Mouse (Mus musculus): Measurements from ENCODE around the gene Fam193a. TPM values are rescaled to one million over a fixed set of nuclear protein-coding genes. Genes with fewer than 3 reads are reported as not detected.

Fam193a gene
- total RNA-seq, 2 experiments from 2014 or later, result 14.0 to 16.3 TPM

GRCm38 (mm10) chr5:34438659-34439058 lies 68.9 kb downstream of the Fam193a start:
- intact Hi-C loops (cut with DNase I; ENCODE audit: low total_unique reads), result no loop called here
- no peak for DNase-seq

DNA sequence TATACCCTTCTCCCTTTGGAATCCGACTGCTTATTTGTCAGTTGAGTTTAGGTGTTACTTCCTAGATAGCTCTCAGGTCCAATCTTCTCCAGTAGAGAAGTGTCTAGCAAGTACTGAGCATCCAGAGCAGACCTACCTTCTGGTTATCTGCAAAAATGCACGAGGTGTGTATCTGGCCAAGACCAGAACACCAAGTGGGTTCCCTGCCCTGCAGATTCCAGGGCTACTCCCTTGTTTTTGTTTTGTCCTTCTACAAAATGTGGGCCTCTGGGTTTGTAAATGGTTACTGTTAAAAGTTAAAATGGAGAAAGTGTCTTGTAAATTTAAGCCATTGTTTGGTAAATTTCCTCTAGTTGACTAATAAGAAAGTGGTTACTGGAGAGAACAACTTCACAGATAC lies 70.0 kb downstream of the Fam193a start:
- DNase-seq, result no peak
- intact Hi-C loops (cut with DNase I; ENCODE audit: low total_unique reads), result no loop called here

GRCm38 (mm10) chr5:34441797-34442196 lies 72.1 kb downstream of the Fam193a start:
- intact Hi-C loops (cut with DNase I; ENCODE audit: low total_unique reads), result no loop called here
- DNase-seq, result no peak

DNA sequence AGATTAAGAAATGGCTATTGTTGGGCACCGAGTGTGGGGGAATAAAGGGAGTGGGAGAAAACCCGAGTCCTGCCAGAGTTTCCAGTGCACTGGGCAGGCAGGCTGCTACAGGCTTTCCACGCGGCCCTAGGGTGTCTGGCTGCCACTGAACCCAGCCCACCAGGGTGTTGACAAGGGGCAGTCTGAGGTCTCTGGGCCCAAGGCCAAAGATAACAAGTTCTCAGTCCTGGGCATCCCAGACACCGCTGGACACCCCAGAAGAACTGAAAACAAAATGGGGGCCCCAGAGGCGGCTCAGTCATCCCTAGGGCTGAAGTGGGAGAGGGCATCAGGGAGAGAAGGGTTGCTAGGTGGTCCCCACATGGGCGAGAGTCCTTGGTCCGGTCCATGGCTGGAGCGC lies 76.5 kb downstream of the Fam193a start:
- intact Hi-C loops (cut with DNase I; ENCODE audit: low total_unique reads), result no loop called here
- DNase-seq, result no peak

DNA sequence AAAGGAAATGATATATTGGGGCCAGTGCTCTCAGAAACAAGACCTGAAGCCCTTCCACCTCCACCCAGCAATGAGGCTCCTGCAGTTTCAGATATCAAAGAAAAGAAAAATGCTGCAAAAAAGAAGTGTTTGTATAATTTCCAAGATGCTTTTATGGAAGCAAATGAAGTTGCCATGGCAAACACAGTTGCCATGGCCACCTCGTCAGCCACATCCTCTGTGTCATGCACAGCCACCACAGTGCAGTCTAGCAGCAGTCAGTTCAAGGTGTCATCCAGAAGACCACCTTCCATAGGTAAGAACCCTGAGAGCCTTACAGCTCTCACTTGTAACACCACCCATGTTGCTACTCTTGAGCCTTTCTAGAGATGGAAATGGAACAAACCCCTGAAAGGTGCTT lies 89.3 kb downstream of the Fam193a start:
- intact Hi-C loops (cut with DNase I; ENCODE audit: low total_unique reads), result no loop called here
- no peak for DNase-seq

GRCm38 (mm10) chr5:34461294-34461693 lies 91.6 kb downstream of the Fam193a start:
- intact Hi-C loops (cut with DNase I; ENCODE audit: low total_unique reads), result no loop called here
- DNase-seq, result no peak

DNA sequence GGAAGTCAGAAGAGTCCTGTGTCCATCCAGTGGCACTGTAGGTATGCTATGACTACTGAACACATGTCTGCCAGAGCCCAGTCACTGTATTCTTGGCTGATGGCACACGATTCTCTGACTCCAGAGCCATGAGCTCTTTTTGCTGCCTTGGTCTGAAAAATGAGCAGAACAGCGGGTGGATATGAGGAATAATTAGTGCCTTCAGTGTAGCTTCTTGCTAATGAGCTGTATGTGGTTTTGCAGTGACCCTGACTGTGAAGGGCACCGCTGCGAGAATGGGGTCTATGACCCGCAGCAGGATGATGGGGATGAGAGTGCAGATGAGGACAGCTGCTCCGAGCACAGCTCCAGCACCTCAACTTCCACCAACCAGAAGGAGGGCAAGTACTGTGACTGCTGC lies 92.1 kb downstream of the Fam193a start:
- no peak for DNase-seq
- intact Hi-C loops (cut with DNase I; ENCODE audit: low total_unique reads), result no loop called here

DNA sequence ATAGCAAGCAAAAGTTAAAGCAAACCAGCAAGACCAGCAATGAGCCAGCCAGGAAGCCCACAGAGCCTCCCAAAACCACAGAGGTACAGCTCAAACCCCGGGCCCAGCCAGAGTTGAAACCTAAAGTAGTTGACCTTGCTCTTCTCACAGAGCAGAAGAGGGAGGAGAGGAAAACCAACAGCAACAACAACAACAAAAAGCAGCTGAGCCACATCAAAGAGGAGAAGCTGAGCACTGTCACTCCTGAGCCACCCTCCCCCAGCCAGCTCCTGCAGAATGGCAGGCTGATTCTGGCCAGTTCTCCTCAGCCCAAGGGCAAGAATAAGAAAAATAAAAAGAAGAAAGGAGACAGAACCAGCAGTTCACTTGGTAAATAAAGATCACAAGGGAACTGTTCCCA lies 96.3 kb downstream of the Fam193a start:
- DNase-seq, result no peak
- intact Hi-C loops (cut with DNase I; ENCODE audit: low total_unique reads), result no loop called here

DNA sequence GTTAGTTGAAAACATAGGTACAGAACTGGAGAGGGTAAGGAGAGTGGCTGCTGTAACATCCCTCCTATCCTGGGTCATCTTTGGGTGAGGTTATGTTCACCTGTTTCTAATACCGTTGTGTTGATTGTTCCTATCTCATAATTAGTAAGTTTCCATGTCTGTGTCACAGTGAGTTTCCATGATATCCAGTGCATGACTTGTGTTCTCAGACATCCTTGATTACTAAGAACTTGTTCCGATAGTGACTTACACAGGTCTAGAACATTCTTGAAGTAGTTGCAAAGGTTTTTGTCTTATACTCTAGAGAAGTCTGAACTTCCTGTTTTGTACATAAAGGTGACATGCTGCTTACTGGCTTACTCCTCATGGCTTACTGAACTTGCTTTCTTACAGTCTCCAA lies 96.9 kb downstream of the Fam193a start:
- no peak for DNase-seq
- intact Hi-C loops (cut with DNase I; ENCODE audit: low total_unique reads), result no loop called here

GRCm38 (mm10) chr5:34468039-34468775 lies 98.5 kb downstream of the Fam193a start:
- DNase-seq, result no peak
- intact Hi-C loops (cut with DNase I; ENCODE audit: low total_unique reads), result no loop called here

- DNase-seq, result no peak
These were observed 111.2 kb downstream of the Fam193a start for GRCm38 (mm10) chr5:34480926-34481325.

GRCm38 (mm10) chr5:34485731-34486130 lies 116.0 kb downstream of the Fam193a start:
- intact Hi-C loops (cut with DNase I; ENCODE audit: low total_unique reads), result no loop called here

More at GRCm38 (mm10) chr5:34480926-34481325, 111.2 kb downstream of the Fam193a start:
- intact Hi-C loops (cut with DNase I; ENCODE audit: low total_unique reads), result no loop called here

GRCm38 (mm10) chr5:34487320-34488090 lies 117.8 kb downstream of the Fam193a start:
- intact Hi-C loops (cut with DNase I; ENCODE audit: low total_unique reads), result no loop called here
- DNase-seq, result peak; percentile 53

More at GRCm38 (mm10) chr5:34485731-34486130, 116.0 kb downstream of the Fam193a start:
- no peak for DNase-seq

GRCm38 (mm10) chr5:34488741-34489417 lies 119.1 kb downstream of the Fam193a start:
- no peak for DNase-seq
- intact Hi-C loops (cut with DNase I; ENCODE audit: low total_unique reads), result no loop called here

DNA sequence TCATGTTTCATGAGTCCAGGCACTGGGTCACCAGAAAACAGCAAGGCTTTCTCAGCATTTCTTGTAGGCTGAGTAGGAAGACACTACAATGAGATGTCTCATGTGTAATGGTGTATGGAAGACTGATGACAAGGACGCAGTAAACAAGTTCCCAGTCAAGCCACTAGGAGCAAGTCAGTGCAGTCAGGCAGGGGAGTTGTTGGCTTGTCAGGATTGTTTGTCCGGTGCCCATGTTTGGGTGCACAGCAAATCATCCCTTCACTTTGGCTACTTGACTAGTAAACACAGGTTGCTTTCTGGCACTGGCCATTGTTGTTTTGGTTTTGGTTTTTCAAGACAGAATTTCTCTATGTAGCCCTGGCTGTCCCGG lies 119.7 kb downstream of the Fam193a start:
- intact Hi-C loops (cut with DNase I; ENCODE audit: low total_unique reads), result no loop called here
- no peak for DNase-seq

GRCm38 (mm10) chr5:34496745-34497144 lies 127.0 kb downstream of the Fam193a start:
- intact Hi-C loops (cut with DNase I; ENCODE audit: low total_unique reads), result no loop called here
- no peak for DNase-seq

DNA sequence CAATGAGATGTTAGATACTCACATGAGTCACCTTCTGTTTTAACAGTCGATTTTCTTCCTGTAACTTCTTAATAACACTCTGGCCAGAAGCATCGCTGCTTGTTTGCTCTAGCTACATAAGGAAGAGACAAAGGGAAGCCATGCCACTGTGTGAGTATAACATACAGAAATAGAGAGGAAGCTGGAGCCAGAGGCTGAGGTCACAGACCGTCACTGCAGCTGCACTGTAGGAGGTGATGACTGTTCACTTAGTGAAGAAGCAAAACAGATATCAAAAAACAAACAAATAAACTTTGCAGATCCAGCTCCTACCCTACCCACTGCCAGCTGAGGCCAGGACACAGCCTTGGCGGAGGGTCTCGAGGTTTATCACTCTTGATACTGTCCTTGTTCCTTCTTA lies 131.2 kb downstream of the Fam193a start:
- intact Hi-C loops (cut with DNase I; ENCODE audit: low total_unique reads), result no loop called here

GRCm38 (mm10) chr5:34501588-34501987 lies 131.9 kb downstream of the Fam193a start:
- intact Hi-C loops (cut with DNase I; ENCODE audit: low total_unique reads), result no loop called here

More for the DNA sequence above, 131.2 kb downstream of the Fam193a start:
- DNase-seq, result no peak

DNA sequence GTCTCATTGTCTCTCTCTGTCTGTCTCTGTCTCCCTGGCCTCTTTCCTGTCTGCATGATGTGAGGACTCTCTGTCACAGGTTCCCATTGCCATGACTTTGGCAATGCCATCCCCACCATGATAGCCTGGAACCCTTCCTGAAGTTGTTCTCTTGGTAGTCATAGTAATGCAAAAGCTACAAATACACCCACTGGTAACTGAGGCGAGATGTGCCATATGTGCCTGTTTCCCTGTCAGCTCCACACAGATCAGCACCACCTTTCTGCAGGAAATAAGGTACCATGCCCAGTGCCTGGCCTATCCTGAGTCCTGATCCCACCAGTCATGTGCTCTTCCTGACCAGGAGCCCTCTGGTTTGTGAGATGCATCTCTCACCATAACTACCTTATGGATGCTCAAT lies 132.7 kb downstream of the Fam193a start:
- DNase-seq, result no peak
- intact Hi-C loops (cut with DNase I; ENCODE audit: low total_unique reads), result no loop called here

More at GRCm38 (mm10) chr5:34501588-34501987, 131.9 kb downstream of the Fam193a start:
- no peak for DNase-seq

GRCm38 (mm10) chr5:34502821-34503220 lies 133.1 kb downstream of the Fam193a start:
- DNase-seq, result no peak
- intact Hi-C loops (cut with DNase I; ENCODE audit: low total_unique reads), result no loop called here
